Mouse (Mus musculus): Measurements from ENCODE around the gene Slc12a3.
"Not testable (repeated sequence)": the region's sequence is repeated elsewhere in the genome, so short reads cannot be mapped to it uniquely, and the experiment has no call there.

The Slc12a3 gene

DNA sequence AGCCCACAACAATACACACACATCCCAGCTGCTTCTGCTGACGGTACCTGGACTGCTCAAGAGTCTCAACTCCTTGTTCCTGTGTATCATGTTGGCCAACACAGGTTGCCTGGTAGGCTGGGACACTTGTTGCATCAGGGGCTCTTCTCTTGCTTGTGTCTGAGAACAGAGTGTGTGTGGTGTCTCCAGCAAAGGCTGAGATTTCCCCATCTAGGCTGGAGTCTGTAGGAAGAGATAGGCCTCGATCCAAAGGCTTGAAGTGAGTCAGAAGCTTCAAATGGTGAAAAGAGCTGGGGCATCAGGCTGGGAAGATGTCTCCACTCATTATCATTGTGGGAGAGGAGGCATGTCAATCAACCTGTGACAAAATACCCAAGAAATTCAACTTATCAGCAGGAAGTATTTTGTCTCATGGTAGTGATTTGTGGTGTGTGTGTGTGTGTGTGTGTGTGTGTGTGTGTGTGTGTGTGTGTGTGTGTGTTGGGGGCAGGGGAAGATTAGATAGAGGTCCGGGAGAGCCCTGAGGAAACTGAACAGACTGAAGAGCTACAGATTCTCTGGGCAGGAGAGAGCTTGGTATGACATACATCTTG lies 70.5 kb downstream of the Slc12a3 start:
- DNase-seq (ENCODE audit: low spot score in 2 of 2) = no peak

DNA sequence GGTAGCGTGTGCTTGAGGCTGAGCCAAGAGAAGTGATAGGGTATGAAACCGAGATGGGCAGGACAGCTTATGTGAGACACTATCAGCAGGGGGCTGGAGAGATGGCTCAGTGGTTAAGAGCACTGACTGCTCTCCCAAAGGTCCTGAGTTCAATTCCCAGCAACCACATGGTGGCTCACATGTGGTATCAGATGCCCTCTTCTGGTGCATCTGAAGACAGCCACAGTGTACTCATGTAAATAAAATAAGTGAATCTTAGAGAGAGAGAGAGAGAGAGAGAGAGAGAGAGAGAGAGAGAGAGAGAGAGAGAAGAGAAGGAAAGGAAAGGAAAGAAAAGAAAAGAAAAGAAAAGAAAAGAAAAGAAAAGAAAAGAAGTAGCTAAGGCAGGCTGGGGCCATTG lies 71.0 kb downstream of the Slc12a3 start:
- not testable (repeated sequence) for DNase-seq (ENCODE audit: low spot score in 2 of 2)

DNA sequence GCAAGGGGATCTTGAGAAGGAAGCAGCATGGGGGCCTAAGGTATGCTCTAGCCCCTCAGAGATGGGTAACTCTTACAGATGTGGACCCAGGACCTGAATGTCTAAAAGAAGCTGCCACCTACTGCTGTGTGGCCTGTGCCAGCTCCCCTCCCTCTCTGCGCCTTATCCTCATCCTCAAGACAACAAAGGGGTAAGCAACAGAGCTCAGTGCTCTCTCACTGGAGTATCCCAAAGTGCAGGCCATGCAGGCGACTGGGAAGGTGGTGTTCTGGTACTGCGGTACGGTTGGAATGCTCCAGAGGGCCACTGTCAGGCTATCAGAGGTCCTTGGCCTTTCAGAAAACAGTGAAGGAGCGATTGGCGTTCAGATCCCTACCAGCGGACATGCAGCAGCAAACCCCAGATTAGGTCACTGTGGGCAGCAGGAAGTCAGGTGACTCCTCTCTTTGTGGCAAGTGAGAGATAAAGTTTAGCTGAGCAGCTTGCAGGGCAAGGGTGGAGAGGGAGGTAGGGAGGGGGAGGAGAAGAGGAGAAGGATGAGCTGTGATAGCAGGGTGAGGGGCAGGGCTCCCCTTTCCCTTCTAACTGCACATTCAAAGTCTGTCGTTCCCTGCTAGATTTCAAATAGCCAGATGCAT lies 79.6 kb downstream of the Slc12a3 start:
- DNase-seq (ENCODE audit: low spot score in 2 of 2) = no peak

DNA sequence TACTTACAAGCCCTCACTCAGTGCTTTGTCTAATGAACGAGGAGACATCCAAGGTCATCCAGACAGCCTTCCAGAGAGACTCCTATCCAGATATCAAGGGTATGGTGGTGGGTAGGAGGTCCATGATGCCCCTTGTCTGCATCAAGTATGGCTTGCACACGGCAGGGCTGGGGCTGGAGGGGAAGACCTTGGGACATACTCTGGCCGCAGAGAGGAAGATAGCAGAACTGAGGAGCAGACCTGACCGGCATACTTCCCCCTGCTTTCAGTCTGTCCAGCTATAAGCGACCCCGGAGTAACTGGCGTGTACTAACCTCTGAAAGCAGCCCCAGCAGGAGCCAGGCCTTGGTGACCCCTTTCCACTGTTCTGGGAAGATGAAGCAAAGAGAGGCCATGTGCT lies 80.5 kb downstream of the Slc12a3 start:
- DNase-seq (ENCODE audit: low spot score in 2 of 2) = no peak

DNA sequence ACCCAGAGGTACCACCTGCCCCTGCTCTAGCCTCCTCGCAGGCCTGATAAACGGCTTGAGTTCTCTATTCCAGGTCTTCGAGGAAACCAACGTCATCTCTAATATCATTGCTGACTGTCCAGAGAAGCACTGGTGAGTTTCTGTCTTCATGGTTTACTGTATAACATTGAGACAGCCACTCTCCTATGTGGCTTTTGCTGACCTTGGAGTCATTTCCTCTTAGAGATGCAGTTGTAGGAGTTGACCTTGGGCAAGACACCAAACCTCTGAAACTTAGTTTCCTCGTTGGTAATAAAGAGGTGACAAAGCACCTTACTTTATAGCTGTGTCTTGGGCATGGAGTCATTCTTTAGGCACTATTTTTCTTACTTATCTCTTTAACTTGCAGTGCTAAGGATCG lies 83.5 kb downstream of the Slc12a3 start:
- DNase-seq (ENCODE audit: low spot score in 2 of 2) = no peak

DNA sequence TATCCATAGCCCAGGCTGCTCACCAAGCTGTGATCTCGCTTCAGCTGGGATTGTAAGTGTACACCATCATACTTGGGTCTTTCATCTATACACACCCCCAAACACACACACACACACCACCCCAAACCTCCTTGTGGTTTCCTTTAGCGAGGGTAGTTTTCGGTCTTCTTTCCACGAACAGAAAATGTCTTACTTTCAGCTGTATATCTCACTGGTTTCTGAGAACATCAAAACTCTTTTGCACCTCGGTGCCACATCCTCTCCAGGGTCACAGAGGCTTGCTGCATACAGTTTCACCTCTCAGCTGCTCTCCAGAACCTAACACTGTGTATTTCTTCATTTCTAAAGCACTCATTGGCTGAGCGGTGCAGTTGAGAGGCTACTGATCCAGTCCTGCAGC lies 84.5 kb downstream of the Slc12a3 start:
- no peak for DNase-seq (ENCODE audit: low spot score in 2 of 2)

DNA sequence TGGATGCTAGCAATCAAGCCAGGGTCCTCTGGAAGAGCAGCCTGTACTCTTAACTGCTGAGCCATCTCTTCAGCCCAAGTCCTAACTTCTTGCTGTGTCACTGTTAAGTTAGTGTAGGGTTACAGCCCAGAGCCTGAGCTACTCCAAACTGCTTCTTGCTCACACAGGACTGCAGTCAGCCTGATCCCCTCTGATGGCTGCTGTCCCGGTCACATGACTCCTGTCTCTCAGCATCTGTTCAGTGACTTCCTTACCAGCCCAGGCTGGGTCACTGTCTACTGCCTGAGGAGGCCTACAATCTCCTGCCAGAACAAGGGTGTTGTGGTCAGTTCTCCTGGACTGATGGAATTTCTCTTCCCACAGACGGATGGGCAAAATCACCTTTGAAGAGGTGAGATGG lies 86.2 kb downstream of the Slc12a3 start:
- no peak for DNase-seq (ENCODE audit: low spot score in 2 of 2)

Measured in heart, adult 9 months (tissue).